12 mouse cellular contexts compared by ENCODE assay signal in the genomic region with DNA sequence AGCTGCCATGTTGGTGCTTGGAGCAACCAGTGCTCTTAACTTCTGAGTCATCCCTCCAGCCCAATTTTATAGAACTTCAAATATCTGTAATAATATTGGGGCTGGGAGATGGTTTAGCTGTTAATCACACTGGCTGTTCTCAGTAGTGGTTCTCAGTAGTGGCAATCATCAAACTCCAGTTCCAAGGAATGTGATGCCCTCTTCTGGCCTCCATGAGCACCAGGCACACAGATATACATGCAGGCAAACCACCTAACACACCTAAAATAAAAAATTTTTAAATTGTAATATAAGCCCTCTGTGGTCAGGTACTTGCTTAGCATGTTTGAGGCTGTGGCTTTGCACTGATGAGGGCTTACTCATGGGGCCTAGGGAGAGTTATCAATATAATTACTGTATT. TPM values are rescaled to one million over a fixed set of nuclear protein-coding genes. Genes with fewer than 3 reads are reported as not detected.
DNase-seq lines count a peak whose midpoint lies in the region; ATAC-seq and TF ChIP-seq lines count a peak whose summit lies in the region.
"Had no signal": no experiment of that assay in that cellular context is flagged by ENCODE, and none has a peak within 500 bp of the region (broad histone marks: within the 10 kb centered on the region; RNA-seq: fewer than 3 reads in every experiment).

No protein-coding gene starts in this region.

- H3K36me3 ChIP-seq in G1E (replicated peaks), result peaks cover 35% of the 10 kb centered on the region
- no peaks in the 10 kb centered on the region for H3K36me3 ChIP-seq in liver, postnatal 0 days (replicated peaks; ENCODE audit: insufficient read depth, low read length)
- H3K36me3 ChIP-seq: forebrain, embryonic 15.5 days had no signal

- ATAC-seq in G1E (ENCODE audit: extremely low read depth, insufficient number of reproducible peaks, low FRiP score, poor library complexity, severe bottlenecking), result no peak
- ATAC-seq in liver, postnatal 0 days, result no peak
- ATAC-seq: forebrain, embryonic 15.5 days had no signal

- H3K9me3 ChIP-seq in G1E (replicated peaks), result no peaks in the 10 kb centered on the region
- no peaks in the 10 kb centered on the region for H3K9me3 ChIP-seq in liver, postnatal 0 days (ENCODE audit: low read length)
- H3K9me3 ChIP-seq: forebrain, embryonic 15.5 days had no signal

- intact Hi-C loops in gastrocnemius, adult 2 months (cut with DNase I), result no loop called here

- DNase-seq in gastrocnemius, adult 2 months, result no peak
- no peak for DNase-seq in gastrocnemius, postnatal 4 days (ENCODE audit: low spot score in 2 of 2)
- no peak for DNase-seq in lung, adult 2 months
- no peak for DNase-seq in lung, postnatal 4 days
- no peak for DNase-seq in G1E (ENCODE audit: low spot score)
- no peak for DNase-seq in liver, postnatal 0 days
- DNase-seq in yolk sac, embryonic 10.5 days (ENCODE audit: low spot score), result no peak
- DNase-seq in adrenal gland, postnatal 10 days, result no peak
- DNase-seq: cerebellum, adult 11-12 months; heart, postnatal 36 days had no signal

- peak overlapping the region; percentile 89 for H3K4me2 ChIP-seq in liver, postnatal 0 days (ENCODE audit: low read depth, low read length)
- H3K4me2 ChIP-seq: forebrain, embryonic 15.5 days; midbrain, embryonic 11.5 days had no signal

- H3K27ac ChIP-seq in gastrocnemius, adult 2 months, result no peak overlapping the region
- H3K27ac ChIP-seq in liver, postnatal 0 days (ENCODE audit: low read depth), result no peak overlapping the region
- H3K27ac ChIP-seq: forebrain, embryonic 15.5 days had no signal

- H3K27me3 ChIP-seq in G1E (ENCODE audit: insufficient read depth, low read length), result no peaks in the 10 kb centered on the region
- H3K27me3 ChIP-seq in liver, postnatal 0 days (ENCODE audit: insufficient read depth, low read length), result no peaks in the 10 kb centered on the region

- H3K9ac ChIP-seq in liver, postnatal 0 days (replicated peaks), result no peak overlapping the region
- H3K9ac ChIP-seq: forebrain, embryonic 15.5 days had no signal

- no peak for TF ChIP-seq POLR2A in lung, adult 2 months (IDR thresholded peaks at IDR 0.05; ENCODE audit: borderline replicate concordance, extremely low read depth, low read depth, low read length)

- no peak for TF ChIP-seq EP300 in liver, postnatal 0 days (IDR thresholded peaks at IDR 0.05; ENCODE audit: low read depth)

- no peaks in the 10 kb centered on the region for H3K4me1 ChIP-seq in lung, adult 2 months (ENCODE audit: control insufficient read depth, insufficient read depth, low read length)
- H3K4me1 ChIP-seq in G1E (ENCODE audit: insufficient read depth, low read depth, low read length), result peaks cover 42% of the 10 kb centered on the region
- H3K4me1 ChIP-seq in liver, postnatal 0 days (ENCODE audit: insufficient read depth), result peaks cover 9% of the 10 kb centered on the region
- H3K4me1 ChIP-seq: forebrain, embryonic 15.5 days had no signal

- peak; percentile 18; the same call in 1 of the 2 replicates for TF ChIP-seq CTCF in gastrocnemius, adult 2 months (IDR thresholded peaks at IDR 0.05)
- TF ChIP-seq CTCF in lung, adult 2 months (IDR thresholded peaks at IDR 0.05; ENCODE audit: insufficient read depth, low read length), result 0 out of 2 replicates have a peak, but pooled peaks have one; percentile 8
- no peak for TF ChIP-seq CTCF in G1E (IDR thresholded peaks at IDR 0.05; ENCODE audit: low read depth, low read length)
- TF ChIP-seq CTCF in liver, postnatal 0 days (IDR thresholded peaks at IDR 0.05; ENCODE audit: low read depth), result peak; percentile 46

- H3K4me3 ChIP-seq in gastrocnemius, adult 2 months, result no peak overlapping the region
- H3K4me3 ChIP-seq in lung, adult 2 months (replicated peaks; ENCODE audit: extremely low read depth, low read depth, low read length), result no peak overlapping the region
- peak overlapping the region; percentile 79 for H3K4me3 ChIP-seq in G1E (ENCODE audit: low read depth, low read length)
- H3K4me3 ChIP-seq in liver, postnatal 0 days (ENCODE audit: low read depth, low read length), result peak overlapping the region; percentile 10
- H3K4me3 ChIP-seq: forebrain, embryonic 15.5 days had no signal

RNA-seq across cellular contexts. Expression of a gene that starts 15.7 kb away (rescaled TPM):
- total RNA-seq in gastrocnemius, adult 2 months (2021), result 1 to 10 TPM; 6.0 to 6.7 TPM
- 10 to 100 TPM; 25.4 to 27.4 TPM for total RNA-seq in gastrocnemius, postnatal 4 days (2021)
- 27.2 and 31.1 TPM in 2 replicates for polyA plus RNA-seq in lung, adult 2 months (2012; rRNA removed)
- total RNA-seq in G1E (2014; fragmentation: Nextera tagmentation) (39.7 and 56.7 TPM in 2 replicates), G1E (2017) (47.0 and 49.7 TPM in 2 replicates)
- 7.1 and 8.4 TPM in 2 replicates for polyA plus RNA-seq in G1E (2012)
- 9.6 and 9.9 TPM in 2 replicates for polyA plus RNA-seq in liver, postnatal 0 days (2015; fragmentation: Nextera tagmentation; extraction: Ambion mirVana)
- total RNA-seq in adrenal gland, postnatal 10 days (2021), result 10 to 100 TPM; 24.0 to 24.7 TPM

Comparison
In these comparisons a context has a peak if more than half of its experiments do, and no peak if none do; other contexts are left out.
1. H3K4me3 ChIP-seq: peak in G1E (single experiment) and liver, postnatal 0 days (single experiment); none in gastrocnemius, adult 2 months (single experiment) and lung, adult 2 months (single experiment).